Mouse (Mus musculus) kidney, postnatal 14 days (tissue): ENCODE results near the gene Tmcc3.
"Not testable (repeated sequence)": the region's sequence is repeated elsewhere in the genome, so short reads cannot be mapped to it uniquely, and the experiment has no call there.

Experiments
- DNase-seq: peaks from one replicate; pipeline ENCODE4 v3.0.0; 2022; ENCODE audit warnings: mixed read lengths

The Tmcc3 gene

DNA sequence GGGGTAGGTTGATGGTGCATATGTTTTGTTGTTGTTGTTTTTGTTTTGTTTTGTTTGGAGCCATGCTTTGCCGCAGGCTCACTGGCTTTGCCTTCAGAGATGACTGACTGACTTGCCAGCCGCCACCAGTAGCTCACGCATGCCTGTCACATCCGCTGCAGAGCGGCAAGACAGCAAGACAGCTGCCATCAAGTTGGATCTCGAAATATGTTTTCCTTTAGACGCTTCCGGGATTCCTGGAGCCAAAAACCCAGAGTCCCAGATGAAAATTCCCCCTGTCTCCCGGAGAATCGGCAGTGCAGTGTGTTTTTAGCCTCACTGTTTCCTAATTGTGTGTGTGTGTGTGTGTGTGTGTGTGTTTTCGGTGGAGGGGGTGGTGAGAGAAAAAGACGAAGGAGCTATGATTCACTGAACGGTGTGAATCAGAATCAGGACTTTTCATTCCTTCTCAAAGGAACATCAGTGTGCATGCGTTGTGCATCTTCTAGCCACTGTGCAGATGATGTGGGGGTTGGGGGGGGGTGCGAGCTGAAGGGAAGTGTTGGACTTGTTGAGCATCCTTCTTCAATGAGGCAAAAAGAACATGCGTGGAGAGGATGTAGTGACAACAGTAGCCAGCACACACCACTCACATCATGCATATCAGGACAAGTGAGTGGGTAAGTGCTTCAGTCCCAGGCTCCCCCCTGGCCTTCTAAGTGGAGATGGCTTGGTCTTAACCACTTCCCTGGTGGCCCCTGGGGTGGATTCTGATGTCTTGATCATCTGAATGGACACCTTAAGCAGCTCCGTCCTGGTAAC, 208.8 kb downstream of the Tmcc3 start:
- DNase-seq, result peak; percentile 17

DNA sequence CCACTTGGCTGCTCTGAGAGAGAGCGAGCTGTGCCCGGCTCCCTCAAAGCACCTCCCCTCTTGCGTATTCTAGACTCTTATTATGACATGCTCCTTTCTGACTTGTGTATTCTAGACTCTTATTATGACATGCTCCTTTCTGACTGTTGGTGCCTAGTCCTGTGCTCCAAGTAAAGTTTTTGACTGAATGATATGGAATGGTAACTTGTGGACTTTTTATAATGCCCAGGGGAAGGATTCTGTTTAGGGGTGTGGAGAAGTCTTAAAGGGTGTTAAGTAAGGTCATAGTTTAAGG, 209.3 kb downstream of the Tmcc3 start:
- no peak for DNase-seq

DNA sequence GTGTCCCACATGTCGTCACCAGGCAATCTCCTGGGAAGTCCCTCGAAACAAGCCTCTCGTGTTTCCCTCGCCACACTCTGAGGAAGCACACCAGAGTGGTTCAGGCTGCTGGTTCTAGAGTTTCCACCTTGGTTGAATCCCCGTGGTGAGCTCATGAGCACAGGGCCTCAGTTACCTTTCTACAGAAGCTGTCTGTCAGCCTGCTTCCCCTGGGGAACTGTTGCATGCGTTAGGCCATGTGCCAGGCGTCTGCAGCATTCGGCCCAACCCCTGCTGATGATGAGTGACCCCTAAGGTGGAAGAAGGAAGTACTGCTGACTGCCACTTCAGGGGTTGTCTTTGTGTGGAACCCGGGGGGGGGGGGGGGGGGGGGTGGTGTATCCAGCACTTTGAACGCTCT, 210.0 kb downstream of the Tmcc3 start:
- no peak for DNase-seq

DNA sequence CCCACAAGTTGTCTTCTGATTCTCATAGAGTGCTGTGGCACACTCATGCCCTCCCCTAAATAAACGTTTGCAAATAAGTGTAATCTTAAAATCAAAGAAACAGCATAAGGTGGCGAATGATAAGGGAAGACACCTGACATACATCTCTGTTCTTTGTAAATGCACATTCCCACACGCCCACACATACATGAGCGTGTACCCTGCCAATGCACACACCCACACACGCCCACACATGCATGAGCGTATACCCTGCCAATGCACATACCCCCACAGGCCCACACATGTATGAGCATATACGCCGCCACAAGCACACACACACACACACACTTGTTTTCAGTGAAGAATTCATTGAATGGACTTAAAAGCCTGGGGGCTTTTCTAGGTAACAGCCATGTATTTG, 211.5 kb downstream of the Tmcc3 start:
- no peak for DNase-seq

DNA sequence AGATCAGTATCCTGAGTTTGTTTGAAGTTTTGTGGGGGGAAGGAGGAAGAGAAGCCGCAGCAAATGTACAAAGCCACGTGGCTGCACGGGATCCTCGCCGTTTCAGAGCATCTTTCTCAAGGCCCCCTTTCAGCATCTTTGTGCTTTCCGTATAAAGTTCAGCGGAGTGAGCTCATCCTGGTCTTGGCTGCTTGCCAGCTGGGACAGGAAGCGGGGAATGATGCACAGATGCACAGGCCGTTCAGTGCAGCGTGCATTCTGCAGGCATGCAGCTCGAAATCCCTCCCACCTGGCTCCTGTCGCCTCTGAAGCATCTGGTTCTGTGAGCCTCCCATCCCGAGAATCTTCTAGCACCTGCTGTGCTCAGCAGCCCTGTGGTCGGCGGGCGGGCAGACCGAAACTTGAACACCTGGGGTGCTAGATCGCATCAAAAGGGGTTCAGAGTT, 212.0 kb downstream of the Tmcc3 start:
- peak; percentile 66 for DNase-seq

DNA sequence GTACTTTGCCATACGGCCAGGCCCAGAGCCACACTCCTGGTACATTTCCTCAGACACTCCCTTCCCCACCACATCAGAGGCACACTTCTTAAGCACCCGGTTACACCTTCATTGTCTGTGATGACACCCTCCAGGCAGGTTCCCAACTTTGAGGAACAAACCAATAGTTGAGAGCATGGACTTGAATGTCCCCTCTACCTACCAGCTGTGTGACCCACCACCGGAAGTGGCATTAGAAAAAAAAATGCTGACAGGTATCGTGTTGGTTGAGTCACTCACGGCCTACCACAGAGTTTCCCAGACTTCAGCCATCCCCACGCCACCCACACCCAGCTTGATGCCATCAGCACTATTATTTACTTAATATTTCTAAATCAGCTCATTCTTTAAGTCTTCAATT, 213.2 kb downstream of the Tmcc3 start:
- DNase-seq, result no peak

DNA sequence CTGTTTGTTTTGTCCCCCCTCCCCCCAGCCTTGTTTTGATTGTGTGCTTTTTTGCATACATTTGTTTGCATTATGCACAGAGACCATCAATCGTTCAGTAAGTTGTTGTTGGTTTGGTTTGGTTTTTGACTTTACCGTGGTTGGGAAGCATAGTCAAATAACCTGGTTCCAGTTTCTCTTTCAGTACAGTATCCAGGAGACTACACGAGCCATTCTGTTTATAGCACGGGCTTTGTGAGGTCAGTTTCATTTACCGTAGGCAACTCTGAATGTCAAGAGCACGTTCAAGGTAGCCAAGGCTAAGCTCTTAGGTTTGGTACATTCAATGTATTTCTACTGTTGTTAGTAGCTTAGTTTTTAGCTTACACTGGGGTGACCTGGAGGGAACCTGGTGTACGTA, 214.0 kb downstream of the Tmcc3 start:
- DNase-seq, result no peak

DNA sequence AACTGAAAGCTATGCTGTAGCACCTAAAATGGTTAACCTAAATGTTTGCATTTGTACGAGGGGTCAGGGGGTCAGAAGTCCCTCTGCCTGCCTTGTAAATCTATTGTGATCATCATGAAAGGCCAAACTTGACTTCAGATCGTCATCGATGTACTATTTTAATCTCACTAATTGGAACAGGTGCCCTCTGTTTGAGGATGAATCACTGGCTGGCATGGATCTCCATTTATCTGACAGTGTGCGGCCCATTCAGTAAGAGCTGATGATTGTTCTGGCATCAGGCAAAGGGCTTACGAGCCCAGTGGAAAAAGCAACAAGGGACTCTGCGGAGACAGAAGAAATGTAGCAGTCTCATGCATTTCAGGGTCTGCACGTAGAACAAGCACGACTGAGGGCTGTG, 215.1 kb downstream of the Tmcc3 start:
- no peak for DNase-seq

DNA sequence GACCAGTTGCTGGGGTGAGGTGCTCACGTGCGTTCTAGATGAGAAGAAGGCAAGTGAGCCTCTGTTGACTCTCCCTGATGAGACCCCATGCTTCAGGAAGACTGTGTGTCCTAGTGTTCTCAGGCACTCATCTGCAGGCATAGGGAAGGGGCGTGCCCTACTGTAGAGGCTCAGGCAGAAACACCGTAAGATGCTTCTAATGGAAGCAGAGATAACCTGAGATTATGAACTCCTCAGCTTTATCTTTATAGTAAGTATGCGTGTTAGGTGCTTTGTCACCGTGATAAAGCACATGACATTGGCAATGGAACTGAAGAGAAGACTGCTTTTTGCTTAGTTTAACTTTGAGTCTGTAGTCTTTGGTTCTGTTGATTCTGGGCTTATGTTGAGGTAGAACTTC, 215.5 kb downstream of the Tmcc3 start:
- no peak for DNase-seq

DNA sequence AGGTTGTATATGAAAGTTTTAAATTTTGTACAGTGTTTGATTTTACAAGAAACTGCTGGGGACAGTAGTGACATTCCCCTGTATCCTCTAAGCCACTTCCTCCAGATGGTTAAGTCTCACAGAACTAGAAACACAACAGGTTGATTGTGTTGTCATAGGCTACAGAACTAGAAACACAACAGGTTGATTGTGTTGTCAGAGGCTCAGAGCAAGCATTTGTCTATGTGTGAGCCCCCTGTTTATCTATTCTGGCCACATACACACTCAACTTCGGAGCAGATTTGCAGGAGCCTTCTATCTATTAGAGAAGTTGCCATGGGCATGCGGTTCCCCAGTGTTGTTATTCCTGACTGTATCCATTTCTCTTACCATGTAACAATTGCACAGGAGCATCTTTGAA, 218.3 kb downstream of the Tmcc3 start:
- no peak for DNase-seq

DNA sequence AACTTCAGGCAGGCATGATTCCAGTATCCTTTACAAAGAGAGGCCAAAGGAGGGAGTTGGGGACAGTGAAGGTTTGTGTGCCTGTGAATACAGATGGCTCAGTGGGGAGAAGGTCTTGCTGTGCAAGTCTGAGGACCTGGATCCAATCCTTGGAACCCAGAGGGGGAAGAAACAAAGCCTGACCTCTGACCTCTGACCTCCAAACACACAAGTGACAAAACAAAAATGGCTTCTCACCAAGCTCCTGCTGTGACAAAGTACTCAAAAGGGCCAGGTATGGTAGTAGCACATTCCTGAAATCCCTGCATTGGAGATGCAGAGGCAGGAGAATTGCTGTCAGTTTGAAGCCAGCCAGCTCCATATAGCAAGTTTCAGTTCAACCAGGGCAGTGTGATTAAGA, 219.7 kb downstream of the Tmcc3 start:
- DNase-seq, result no peak

DNA sequence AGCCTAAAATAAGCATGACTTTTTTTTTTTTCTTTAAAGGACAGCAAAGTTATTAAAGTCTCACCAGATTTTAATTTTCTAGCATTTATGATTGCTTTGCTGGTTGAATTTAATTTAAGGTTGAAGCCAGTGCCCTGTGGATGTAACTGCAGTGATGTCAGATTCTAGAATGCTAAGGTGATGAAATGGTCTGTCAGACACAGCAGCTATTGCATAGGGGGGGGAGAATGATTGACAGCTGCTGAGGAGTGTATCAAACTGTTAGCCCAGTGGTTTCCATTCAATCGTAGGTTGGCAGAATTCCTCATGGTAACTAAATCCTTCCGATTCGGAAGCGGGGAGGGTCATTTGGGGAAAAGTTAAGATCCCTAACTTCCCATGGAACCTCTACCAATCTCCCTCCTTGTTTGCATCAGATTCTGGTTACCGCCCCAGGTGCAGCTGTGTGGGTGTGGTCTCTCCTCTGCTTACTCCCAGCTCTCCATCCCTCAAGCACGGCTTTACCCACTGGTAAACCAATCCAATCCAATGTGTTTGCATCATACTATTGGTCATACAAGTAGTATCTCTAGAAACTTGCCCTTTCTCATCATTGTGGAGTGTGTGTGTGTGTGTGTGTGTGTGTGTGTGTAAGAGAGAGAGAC, 221.5 kb downstream of the Tmcc3 start:
- DNase-seq, result no peak

DNA sequence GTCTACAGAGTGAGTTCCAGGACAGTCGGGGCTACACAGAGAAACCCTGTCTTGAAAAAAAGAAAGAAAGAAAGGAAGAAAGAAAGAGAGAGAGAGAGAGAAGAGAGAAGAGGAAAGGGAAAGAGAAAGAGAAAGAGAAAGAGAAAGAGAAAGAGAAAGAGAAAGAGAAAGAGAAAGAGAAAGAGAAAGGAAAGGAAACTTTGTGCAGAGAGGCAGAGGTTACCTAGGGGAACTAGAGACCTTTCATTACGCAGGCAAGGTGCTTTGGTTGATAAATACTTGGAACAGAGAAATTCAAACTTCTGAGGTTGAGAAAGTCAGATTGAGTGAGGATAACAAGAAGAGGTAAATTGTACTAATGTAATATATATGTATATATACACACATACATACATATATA, 226.9 kb downstream of the Tmcc3 start:
- not testable (repeated sequence) for DNase-seq

DNA sequence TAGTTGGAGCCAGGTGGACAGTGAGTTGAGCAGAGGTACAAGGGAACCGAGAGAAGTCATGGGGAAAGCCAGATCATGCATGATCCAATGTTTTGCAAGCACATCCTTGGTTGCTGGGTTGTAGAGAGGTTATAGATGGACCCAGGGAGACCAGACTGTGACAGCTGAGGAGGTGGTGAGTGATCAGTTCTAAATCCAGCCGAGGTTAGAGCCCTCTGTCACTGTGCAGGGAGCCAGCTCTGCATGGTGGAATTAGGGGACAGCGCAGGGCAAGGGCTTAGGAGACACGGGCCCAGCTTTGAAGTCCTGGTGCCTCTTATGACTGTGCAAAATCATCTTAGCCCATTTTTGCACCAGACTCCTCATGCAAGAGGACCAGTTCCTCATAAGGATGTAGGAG, 228.5 kb downstream of the Tmcc3 start:
- DNase-seq, result no peak

DNA sequence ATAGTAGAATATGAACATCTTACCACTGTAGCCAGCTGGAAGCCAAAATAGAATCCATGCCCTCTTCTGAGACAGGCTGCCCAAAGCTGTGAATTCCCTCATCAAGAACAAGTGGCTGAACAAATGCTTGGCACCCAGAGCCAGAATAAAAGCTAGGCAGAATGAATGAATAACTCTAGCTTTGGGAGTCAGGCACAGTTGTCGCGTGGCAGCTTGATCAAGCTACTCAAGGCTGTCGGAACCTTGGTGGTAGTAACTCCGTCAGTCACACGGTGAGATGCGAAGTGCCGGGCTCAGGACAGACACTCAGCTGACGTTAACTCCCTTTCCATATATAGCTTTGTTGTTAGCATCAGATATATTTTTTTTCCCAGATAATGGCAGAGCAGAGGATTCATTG, 232.2 kb downstream of the Tmcc3 start:
- no peak for DNase-seq

DNA sequence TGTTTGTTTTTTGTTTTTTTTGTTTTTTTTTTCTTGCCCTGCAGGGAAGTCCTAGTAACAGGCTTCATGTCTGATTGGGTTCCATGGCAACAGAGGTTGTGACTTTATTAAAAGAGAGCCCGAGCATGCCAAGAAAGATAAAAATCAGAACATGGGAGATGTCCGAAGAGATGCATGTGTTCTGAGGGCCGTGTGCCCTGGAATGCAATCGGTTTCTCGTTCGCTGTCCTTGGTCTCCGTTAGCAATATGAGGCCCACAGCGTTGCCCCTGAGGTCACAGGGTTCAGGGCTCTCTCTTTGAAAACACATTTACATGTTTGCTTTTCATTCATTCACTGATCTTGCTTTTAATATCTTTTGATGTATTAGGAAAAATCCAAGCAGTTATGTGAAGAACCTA, 233.1 kb downstream of the Tmcc3 start:
- DNase-seq, result peak; percentile 27

DNA sequence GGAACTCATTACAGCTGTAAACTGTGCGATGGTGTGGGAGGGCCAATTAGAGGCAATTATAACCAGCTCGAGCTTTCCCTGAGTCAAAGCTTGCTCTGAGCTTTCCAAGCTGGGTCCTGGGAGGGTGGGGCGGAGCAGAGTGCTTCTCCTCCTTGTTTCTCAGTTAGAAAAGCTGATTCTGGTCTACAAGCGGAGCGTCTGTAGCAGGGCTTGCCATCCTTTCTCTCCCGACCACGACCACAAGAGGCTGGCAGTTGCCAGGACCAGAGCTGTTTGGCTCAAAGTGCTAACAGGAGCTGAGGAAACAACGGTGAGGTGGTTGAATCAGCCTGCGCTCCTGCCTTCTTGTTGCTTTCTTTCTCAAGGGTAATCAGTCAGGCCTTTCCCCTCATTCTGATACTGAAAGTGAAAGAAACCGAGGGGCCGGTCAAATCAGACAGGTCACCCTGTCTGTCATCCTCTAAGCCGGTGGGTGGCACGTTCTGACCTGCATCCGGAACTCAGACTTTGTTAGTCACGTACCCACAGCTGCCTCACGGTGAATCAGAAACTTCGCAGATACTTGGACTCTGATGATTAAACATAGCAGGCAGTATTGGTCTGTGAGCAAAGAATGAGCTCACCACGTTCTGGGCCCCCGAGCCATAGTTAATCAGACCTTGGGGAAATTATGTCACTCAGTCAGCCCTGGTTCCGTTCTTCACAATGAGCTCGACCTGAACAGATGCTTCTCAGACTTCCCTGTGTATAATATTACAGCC, 233.7 kb downstream of the Tmcc3 start:
- DNase-seq, result peak; percentile 49

DNA sequence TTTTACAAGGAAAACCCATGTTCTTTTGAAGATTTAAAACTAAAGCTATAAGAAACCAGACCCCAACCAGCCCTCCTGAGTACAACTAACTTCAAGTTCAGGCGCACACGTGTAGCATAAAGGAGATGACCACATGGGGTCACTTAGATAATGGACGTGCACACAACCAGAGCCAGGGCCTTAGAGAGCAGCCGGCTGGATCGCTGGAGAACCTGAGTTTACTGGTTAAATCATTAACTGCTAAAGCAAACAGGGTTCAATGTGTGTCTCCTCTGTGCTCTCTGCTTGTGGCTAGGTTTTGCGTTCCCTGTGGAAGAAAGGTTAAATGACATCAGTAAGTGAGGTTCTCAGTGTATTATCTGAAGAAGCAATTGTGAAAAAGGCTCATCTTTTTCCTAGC, 234.9 kb downstream of the Tmcc3 start:
- DNase-seq, result peak; percentile 70

DNA sequence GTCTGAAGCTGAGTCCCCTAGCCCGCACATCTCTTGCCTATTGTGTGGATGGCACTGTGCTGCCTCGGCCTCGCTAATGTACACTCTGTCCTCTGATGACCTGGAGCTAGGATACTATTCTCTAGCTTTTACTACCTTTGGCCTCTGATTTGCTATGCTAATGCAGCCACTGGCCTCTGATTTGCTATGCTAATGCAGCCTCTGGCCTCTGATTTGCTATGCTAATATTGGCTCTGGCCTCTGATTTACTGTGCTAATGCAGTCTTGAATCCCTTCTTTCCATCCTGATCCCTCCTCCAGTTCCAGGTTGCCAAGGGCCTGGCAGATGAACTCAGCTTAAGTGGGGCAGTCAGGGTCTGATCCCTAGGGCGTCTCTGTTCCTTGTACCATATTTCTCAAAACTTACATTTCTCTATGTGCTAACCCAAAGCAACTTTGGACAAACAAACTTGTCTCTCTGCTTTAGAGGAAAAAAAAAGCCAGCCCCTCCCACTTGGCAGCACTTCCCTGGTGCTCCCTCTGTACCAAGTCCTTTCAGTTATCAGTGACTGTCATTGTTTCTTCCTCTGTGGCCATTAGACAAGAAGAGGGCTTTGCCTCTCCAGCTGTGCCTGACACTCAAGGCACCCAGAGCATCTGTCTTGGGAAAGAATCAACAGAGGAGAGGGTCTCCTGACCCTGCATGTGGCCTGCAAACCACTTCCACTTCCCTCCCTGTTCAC, 237.9 kb downstream of the Tmcc3 start:
- peak; percentile 64 for DNase-seq

DNA sequence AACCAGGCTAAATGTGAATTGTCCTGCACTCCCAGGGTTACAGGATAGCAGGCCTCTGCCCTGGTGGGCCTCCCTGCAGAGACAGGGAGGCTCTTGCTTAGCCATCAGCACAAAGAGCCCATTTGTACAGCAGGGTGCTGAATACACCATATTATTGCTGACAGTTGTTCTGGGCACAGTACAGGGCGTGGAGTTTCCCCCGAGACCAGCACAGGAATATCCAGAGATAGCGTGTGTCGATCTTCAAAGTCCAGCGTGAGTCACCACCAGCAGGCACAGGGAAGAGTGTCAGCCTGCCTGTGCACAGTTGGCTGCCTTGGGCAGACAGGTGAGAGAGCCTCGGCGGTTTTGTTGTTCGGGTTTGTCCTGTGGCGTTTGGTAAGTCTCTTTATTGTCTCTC, 238.9 kb downstream of the Tmcc3 start:
- DNase-seq, result no peak

DNA sequence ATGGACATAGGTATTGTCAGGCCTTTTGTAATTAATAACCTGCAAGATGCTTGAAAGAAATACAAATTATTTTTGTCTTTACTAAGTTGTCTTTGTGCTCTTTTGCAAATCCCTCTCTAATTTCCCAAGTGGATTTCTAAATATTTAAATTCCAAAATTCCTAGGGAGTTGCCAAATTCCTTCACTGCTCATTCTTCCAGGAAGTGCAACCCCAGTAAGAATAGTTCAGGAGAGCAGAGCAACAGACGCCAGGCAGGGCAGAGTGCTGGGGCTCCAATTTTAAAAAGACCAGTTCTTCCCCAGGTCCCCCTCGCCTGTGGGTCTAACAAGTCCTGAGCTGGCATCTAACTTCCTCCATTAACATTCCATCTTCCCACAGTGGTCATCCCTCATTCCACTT, 239.3 kb downstream of the Tmcc3 start:
- no peak for DNase-seq

DNA sequence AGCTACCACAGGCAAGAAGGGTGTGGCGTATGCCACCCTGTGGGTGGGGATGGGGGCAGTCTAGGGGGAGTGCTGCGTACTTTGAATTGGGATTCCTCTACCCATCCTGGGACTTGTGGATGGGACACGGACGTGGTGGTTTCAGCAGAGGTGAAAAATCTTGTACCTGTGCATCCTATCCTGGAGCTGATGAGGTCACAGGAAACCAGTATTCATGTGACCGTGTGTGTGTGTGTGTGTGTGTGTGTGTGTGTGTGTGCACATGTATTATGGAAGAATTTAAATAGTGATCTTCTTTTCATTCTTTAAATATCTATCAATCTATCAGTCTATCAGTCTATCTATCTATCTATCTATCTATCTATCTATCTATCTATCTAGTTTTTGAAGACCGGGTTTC, 239.8 kb downstream of the Tmcc3 start:
- no peak for DNase-seq

DNA sequence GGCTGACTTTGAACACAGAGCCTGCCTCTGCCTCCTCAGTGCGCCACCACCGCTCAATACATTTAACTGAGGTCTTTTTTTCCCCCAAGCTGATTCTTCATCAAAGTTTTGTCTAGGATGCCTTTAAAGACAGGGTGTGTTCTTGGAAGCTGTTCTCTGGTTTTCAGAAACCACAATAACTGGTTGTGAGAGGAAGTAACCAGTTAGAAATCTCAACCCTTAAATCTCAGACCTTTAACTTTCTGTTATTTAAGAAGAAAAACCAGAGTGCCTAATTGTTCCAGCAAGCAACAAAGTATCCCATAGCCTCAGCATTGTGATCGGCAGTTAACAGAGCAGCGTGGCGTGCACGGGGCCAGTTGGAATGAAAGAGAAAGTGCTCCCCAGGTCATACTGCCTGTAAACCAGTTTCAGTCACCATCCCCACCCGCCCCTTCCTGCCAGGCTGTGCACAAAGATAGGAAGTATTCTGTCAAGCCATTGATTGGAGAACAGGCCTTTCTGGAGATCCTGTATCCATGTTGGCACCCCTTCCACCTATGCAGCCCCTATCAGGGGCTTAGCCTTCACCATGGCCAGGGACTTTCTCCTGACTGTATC, 240.3 kb downstream of the Tmcc3 start:
- no peak for DNase-seq
